Mouse (Mus musculus) brain, embryonic 18.5 days (tissue): ENCODE results near the gene Rhoq.

Source experiments
- DNase-seq: peaks from one replicate; pipeline ENCODE4 v3.0.0-alpha.2; 2012; ENCODE audit warnings: low read depth, low spot score

The Rhoq gene

GRCm38 (mm10) chr17:86991306-86991705 lies 28.4 kb downstream of the Rhoq start:
- no peak for DNase-seq

DNA sequence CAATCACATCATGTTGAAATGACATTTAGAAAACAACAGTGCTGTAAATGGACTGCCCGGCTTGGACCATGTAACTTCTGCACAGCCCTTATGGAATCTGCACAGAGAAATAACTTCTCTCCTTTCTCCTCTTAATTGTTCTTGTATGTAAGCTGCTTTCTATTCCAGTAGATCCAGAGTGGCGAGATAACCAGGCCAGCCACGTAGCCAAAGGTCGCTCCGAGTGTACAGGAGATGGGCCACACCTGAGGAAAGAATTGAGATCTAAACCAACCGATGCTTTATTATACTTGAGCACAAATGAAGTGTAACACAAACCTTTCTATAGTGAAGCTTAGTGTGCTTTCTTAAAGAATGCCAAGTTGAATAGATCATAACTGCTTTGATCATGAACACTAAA lies 34.4 kb downstream of the Rhoq start:
- no peak for DNase-seq

DNA sequence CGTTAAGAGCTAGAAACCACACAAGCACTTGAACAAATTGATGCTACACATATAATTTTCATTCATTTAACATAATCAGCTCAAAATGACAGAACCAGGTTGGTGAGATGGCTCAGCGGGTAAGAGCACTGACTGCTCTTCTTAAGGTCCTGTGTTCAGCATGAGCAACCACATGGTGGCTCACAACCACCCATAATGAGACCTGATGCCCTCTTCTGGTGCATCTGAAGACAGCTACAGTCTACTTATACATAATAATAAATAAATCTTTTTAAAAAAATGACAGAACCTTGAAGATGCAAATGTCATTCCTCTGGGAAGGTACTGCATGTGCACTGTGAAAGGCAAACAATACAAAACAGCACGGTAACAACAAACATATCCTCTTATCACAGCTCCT lies 46.1 kb downstream of the Rhoq start:
- DNase-seq, result no peak

DNA sequence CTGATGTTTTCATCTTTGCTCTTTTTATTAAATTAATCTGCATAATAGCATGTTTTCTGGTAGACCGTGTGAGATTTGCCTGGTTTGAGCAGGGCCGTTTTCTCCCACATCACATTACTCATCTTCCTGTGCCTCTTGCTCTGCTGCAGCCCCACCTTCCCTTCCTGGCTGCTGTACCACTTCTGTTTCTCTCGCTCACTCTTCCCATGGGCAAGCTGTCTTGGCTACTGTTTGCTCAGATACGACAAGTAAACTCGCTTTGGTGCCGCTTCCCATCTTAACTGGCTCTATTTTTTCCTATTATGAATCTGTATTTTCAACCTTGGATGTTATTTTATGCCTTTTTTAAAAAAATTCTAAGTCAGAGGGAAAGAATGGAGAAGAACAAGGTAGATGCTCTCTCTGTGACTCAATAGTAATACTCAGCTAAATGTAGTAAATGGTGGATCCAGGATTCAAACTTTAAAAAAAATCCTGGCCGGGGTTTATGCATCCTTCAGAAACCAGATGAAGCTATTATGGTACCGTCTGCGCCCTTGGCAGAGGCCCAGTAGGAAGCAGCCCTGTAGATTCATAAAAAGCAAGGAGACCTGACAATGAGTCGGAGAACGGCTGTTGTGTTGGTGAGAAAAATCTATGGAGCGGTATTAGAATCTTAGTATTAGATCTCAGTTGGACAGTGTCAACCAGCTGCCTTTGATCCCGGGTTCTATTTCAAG lies 48.6 kb downstream of the Rhoq start:
- DNase-seq, result peak; percentile 50

DNA sequence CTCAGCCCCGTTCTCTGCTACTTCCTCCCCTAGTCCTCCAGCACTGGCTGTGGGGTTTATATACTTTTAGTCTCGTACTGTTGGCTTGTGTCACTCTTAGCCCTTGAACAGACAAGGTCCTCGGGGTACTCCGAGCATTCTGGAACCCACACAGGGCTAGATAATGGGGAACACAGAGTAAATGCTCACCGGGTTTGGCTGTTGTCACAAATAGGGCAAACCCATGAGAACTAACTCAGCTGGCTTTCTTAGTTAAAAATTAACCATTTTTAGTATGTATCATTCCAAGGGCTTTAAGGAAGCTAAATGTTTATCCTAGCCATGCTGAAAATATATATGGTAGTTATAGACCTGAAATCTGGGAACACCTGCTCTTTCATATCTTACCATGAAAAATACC lies 56.8 kb downstream of the Rhoq start:
- no peak for DNase-seq

- no peak for DNase-seq
These were observed 61.8 kb downstream of the Rhoq start for GRCm38 (mm10) chr17:87024491-87025242.

DNA sequence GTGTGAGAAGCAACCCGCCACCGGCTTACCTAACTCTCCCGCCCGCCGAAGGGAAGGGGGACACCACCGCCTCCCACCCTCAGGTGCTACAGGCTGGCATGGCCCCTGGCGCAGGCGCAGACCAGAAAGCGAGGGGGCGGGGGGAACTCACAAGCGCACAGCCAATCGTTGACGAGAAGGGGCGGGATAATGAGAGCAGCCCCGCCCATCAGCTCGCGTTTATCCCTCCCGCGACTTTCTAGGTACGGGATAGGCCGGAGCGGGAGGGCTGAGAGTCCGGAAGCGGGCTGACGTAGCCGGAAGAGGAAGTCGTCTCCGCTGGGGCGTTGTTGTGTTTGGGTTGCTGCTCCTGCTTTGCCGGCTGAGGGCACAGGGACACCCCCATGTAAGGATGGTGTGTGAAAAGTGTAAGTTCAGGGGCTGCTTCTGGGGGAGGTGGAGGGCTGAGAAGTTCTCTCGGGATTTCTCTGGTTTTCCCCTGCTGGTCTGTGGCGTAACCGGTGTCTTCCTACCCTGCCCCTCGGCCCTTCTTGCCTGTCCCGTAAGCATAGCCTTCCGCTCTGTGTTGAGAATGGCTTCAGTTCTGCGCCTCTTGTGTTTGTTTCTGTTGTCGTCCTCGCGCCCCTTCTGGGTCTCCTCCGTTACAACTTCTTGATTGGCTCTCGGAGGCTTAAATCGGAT lies 62.5 kb downstream of the Rhoq start, which contains the start of the genes Pigf and Cript:
Pigf (minus strand) TSS at position 138 of the 681 bp plus-strand sequence.
Cript (plus strand) TSS at position 282 of the 681 bp plus-strand sequence.
- DNase-seq, result peak; percentile 98

DNA sequence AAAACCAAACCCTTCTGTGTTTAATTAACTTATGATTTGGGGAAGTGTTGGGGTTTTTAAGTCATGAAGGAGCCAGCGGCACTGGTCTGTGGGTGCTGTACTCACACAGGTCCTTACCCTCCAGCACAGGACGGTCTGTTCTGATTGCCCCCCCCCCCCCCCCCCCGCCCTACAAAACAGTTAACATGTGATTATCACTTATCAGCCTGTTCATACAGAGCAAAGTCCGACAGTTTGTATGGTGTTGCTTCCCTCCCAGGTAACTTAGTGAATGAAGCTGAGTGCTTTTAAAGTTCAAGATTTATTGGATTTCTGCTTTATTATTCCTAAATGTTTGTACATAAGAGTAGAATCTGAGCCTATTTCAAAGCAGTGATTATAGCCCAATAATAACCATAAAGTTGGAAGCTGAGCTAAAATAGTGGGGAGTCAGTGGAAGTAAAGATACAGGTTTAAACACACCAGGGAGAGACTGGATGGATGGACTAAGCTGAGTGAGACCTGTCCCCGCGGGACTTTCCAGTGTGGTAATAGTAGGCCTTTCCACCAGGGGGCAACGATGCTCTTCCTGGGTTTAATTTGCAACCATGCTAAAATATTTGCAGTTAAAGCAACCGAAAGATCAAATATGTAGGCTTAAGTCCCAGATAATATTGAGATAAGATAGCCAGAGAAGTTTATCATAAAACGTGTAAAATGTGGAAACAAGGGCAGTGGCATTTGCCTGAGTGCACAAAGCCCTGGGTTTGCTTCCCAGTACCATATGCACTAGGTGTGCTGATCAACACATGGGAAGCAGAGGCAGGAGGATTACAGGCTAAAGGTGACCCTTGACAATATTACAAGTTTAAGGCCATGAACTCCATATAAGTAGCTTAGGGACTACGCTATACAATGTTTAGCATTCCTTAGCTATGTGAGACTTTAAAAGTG lies 73.5 kb downstream of the Rhoq start:
- DNase-seq, result no peak

DNA sequence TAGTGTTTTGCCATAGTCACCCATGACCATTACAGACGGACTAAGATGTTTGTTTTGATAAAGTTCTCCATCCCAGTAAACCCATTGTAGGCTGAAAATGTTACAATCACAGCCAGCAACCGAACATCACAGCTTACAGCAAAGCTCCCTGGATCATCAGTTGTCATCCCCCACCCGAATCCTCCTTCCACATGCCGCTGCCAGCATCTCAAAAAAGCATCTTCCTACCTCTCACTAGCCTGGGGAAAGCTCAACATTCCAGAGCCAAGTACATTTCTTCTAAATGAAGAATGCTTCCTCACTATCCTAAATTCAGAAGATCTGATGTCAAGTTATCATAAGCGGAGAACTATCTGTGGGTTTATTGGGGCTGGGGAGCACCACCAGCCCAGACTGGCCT lies 75.6 kb downstream of the Rhoq start:
- no peak for DNase-seq

DNA sequence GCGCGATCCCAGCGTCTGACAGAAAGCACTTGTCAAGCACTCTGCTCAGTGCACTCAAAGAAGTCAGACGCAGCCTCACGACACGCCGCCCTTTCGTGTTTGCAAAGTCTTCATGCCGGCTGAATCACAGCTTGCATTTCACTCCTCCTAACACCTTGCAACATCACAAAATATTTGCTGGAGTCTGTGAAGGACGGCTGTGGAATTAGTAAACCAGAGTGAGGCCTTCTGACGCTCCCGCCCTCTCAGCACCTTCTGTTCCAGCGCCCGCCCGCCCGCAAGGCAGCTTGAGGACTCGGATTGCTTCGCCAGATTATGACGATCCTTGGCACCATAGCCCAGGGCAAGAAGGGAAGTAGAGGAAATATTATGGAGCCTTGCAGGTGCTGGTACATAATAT lies 78.9 kb downstream of the Rhoq start:
- DNase-seq, result no peak

DNA sequence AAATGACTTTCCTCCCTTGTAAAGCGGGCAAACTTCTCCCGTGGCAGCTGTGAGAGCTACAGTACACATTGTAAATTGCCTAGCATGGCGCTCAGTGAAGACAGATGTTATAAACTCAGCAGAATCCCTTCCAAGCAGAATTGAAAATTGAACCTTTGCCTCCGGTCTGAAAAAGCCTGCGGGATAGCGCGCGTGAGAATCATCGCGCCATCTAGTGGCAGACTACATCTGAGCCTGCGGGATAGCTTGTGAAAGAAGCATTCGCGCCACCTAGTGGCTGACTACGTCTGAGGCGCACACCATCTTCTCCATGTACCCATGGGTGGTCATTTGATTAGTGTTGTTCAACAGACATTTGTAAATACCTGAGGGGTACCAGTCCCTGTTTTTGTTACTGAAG lies 81.5 kb downstream of the Rhoq start:
- peak; percentile 79 for DNase-seq

DNA sequence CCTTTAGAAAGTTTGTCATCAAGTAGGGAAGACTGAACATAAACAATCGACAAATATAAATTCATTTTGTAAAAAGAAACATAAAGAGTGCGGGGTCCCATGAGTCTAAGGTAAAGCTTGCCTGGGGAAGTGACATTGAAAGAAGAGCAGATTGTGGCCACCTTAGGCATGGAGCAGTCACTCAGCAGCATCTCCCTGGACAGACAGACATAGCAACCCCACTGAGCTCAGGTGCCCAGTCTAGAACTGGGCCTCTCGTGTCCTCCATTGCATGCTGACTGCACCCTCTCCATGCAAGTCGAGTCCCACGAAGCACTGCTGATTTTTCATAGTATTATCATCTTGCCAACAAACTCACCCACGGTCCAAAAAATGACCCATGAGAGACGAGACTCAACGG lies 81.9 kb downstream of the Rhoq start:
- DNase-seq, result no peak
